Mouse (Mus musculus): ENCODE data around the gene Map4k2. TPM values are rescaled to one million over a fixed set of nuclear protein-coding genes. Genes with fewer than 3 reads are reported as not detected.
A peak's percentile ranks its signal among the peaks of the same experiment; 100 is the strongest.

Map4k2 gene
- total RNA-seq, 4 experiments from 2014 or later = 40.6 to 81.6 (median 61.5) TPM

- DNase-seq = peak; percentile 69
Observed at GRCm38 (mm10) chr19:6401131-6401815, 60.3 kb downstream of the Map4k2 start.

GRCm38 (mm10) chr19:6401951-6402350 is 61.0 kb downstream of the Map4k2 start:
- DNase-seq = no peak

- no peak for DNase-seq
Observed at GRCm38 (mm10) chr19:6403869-6404268, 62.9 kb downstream of the Map4k2 start.

Small RNAs within 50 kb of the gene (microRNA-seq; reads per million reads assigned to microRNA genes)
- 0.18 to 0.34 reads per million in 2 experiments for gene Mir6989

Other genes starting within 250 kb of the Map4k2 start
- gene AC131692.1, start 246.7 kb upstream of the Map4k2 start, total RNA-seq (2022) = not detected
- gene Naaladl1, start 235.4 kb upstream of the Map4k2 start, total RNA-seq (2022) = under 1 TPM in 1 of 4 experiments, not detected in 3; 0.27 TPM
- 10 to 100 TPM; 13.7 to 18.9 (median 16.1) TPM for gene Sac3d1, start 222.5 kb upstream of the Map4k2 start, total RNA-seq (2022)
- gene Snx15, start 212.8 kb upstream of the Map4k2 start, total RNA-seq (2022) = 10 to 100 TPM; 34.0 to 49.1 (median 37.8) TPM
- gene Batf2, start 200.2 kb upstream of the Map4k2 start, total RNA-seq (2022) = 1 to 10 TPM; 1.4 to 3.5 (median 2.7) TPM
- 100 to 1,000 TPM in 2 of 4 experiments, 10 to 100 TPM in 2; 92.7 to 127 (median 112) TPM for gene Arl2, start 199.6 kb upstream of the Map4k2 start, total RNA-seq (2022)
- gene Majin, start 156.7 kb upstream of the Map4k2 start, total RNA-seq (2022) = 1 to 10 TPM; 2.0 to 4.4 (median 3.5) TPM
- 10 to 100 TPM; 23.4 to 37.6 (median 29.4) TPM for gene Gpha2, start 114.8 kb upstream of the Map4k2 start, total RNA-seq (2022)
- gene Ppp2r5b, start 105.3 kb upstream of the Map4k2 start, total RNA-seq (2022) = 100 to 1,000 TPM; 103 to 160 (median 124) TPM
- 10 to 100 TPM; 38.6 to 57.9 (median 48.3) TPM for gene Atg2a, start 99.5 kb upstream of the Map4k2 start, total RNA-seq (2022)
- 100 to 1,000 TPM in 3 of 4 experiments, 10 to 100 TPM in 1; 90.8 to 130 (median 118) TPM for gene Ehd1, start 64.4 kb upstream of the Map4k2 start, total RNA-seq (2022)
- 10 to 100 TPM; 24.4 to 45.7 (median 38.4) TPM for gene Cdc42bpg, start 34.7 kb upstream of the Map4k2 start, total RNA-seq (2022)
- 10 to 100 TPM; 53.4 to 67.8 (median 64.5) TPM for gene Men1, start 6.2 kb upstream of the Map4k2 start, total RNA-seq (2022)
- 100 to 1,000 TPM; 193 to 274 (median 215) TPM for gene Sf1, start 22.6 kb downstream of the Map4k2 start, total RNA-seq (2022)
- 100 to 1,000 TPM in 2 of 4 experiments, 10 to 100 TPM in 2; 47.6 to 119 (median 92.8) TPM for gene Pygm, start 43.3 kb downstream of the Map4k2 start, total RNA-seq (2022)
- 10 to 100 TPM; 31.5 to 52.2 (median 34.5) TPM for gene Rasgrp2, start 58.2 kb downstream of the Map4k2 start, total RNA-seq (2022)
- gene Nrxn2, start 77.6 kb downstream of the Map4k2 start, total RNA-seq (2022) = 10 to 100 TPM in 3 of 4 experiments, 1 to 10 TPM in 1; 8.8 to 12.5 (median 11.5) TPM
- under 1 TPM in 1 of 4 experiments, not detected in 3; 0.31 TPM for gene Slc22a12, start 201.9 kb downstream of the Map4k2 start, total RNA-seq (2022)